Mouse (Mus musculus): ENCODE results near the gene Gm3755. TPM values are rescaled to one million over a fixed set of nuclear protein-coding genes. Genes with fewer than 3 reads are reported as not detected.
A peak's percentile ranks its signal among the peaks of the same experiment; 100 is the strongest.
"Not testable (repeated sequence)": the region's sequence is repeated elsewhere in the genome, so short reads cannot be mapped to it uniquely, and the experiment has no call there.

The Gm3755 gene
- not detected in 2 replicates for polyA plus RNA-seq (2015; fragmentation: Nextera tagmentation; extraction: Ambion mirVana)

DNA sequence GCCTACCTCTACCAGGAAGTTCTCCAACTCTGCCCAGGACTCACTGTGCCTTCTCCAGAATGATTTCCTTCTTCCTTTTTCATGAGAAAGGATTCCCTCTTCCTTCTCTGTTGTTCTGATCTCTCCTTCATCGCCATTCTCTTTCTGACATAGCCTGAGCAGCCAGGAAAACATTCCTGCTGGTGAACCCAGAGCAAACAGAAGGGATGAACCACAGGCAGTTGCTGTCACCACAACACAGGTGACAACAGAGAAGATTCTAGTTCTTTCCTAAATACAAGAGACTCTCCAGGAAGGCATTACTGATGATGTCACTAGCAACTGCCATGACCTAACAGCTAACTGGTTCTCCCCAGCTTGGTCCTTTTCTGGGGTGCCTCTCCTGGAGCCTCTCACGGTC lies at the start of gene Gm3755:
TSS of gene Gm3755 (minus strand) at position 101 of the 400 bp plus-strand sequence.
- H3K27me3 ChIP-seq (replicated peaks; ENCODE audit: control insufficient read depth, insufficient read depth, low read length); H3K27ac ChIP-seq (ENCODE audit: low read length); H3K9ac ChIP-seq (ENCODE audit: low read depth, low read length); H3K9me3 ChIP-seq (ENCODE audit: control insufficient read depth, low read length); H3K4me1 ChIP-seq (ENCODE audit: control insufficient read depth, insufficient read depth, low read length); H3K4me3 ChIP-seq (ENCODE audit: low read length); ATAC-seq; H3K36me3 ChIP-seq (ENCODE audit: control insufficient read depth, insufficient read depth, low read length); H3K4me2 ChIP-seq (ENCODE audit: low read depth, low read length): not testable (repeated sequence)
- no CpG with 5 or more reads among the region's 2 CpGs for WGBS

DNA sequence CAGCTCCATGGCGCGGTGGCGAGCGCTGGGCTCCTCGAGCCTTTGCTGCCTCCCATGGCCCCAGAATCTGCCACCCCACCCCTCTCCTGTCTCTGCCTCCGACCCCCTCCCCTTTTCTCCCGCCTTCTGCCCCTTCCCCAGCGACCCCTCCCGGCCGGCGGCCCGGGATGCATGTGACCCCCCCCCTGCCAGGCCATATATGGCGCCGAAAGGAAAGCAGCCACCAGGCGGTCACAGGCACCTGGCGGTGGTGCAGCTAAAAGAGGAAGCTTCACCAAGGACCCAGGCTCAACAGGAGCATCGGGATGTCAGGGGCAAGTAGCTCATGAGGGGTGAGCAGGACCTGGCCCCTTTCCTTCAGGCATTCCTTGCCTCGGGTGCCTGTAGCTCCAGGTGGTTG lies 38.0 kb upstream of the Gm3755 start:
- H3K4me1 ChIP-seq (ENCODE audit: control insufficient read depth, insufficient read depth, low read length); H3K27ac ChIP-seq (ENCODE audit: low read length); H3K9ac ChIP-seq (ENCODE audit: low read depth, low read length); H3K36me3 ChIP-seq (ENCODE audit: control insufficient read depth, insufficient read depth, low read length); H3K27me3 ChIP-seq (replicated peaks; ENCODE audit: control insufficient read depth, insufficient read depth, low read length); H3K9me3 ChIP-seq (ENCODE audit: control insufficient read depth, low read length); ATAC-seq: not testable (repeated sequence)
- H3K4me2 ChIP-seq (ENCODE audit: low read depth, low read length), result peak overlapping the region; percentile 52
- 0% methylated on average over 12 of the region's 18 CpGs for WGBS
- peak overlapping the region; percentile 26 for H3K4me3 ChIP-seq (ENCODE audit: low read length)

GRCm38 (mm10) chr14:7483662-7484061 lies 32.9 kb upstream of the Gm3755 start, which contains the start of gene Gm3752:
Gene Gm3752, minus strand, starts transcription at chr14:7483762.
- not testable (repeated sequence) for H3K27ac ChIP-seq (ENCODE audit: low read length); ATAC-seq; H3K4me3 ChIP-seq (ENCODE audit: low read length); H3K9me3 ChIP-seq (ENCODE audit: control insufficient read depth, low read length); H3K9ac ChIP-seq (ENCODE audit: low read depth, low read length); H3K4me1 ChIP-seq (ENCODE audit: control insufficient read depth, insufficient read depth, low read length); H3K4me2 ChIP-seq (ENCODE audit: low read depth, low read length); H3K27me3 ChIP-seq (replicated peaks; ENCODE audit: control insufficient read depth, insufficient read depth, low read length); H3K36me3 ChIP-seq (ENCODE audit: control insufficient read depth, insufficient read depth, low read length)
- 73% methylated on average over 1 of the region's 3 CpGs for WGBS

DNA sequence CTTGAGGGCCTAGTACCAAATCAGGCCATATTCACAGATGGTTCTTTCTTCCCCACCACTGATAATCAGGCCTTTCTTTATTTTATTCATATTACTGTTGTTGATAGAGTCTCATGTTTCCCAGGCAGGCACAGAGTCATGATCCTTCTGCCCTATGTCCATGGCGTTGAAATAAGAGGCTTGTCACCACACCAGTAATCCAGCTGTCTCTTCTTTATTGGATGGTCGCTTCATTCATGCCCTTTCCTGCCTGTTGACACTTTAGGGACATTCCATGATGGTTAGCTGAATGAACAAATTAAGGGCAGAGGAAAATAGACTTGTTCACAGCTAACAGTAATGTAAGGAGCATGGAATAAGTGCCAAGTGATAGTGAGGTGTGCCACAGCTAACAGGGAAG lies 28.2 kb downstream of the Gm3755 start:
- H3K27me3 ChIP-seq (replicated peaks; ENCODE audit: control insufficient read depth, insufficient read depth, low read length); H3K27ac ChIP-seq (ENCODE audit: low read length); H3K36me3 ChIP-seq (ENCODE audit: control insufficient read depth, insufficient read depth, low read length); H3K4me1 ChIP-seq (ENCODE audit: control insufficient read depth, insufficient read depth, low read length); H3K9ac ChIP-seq (ENCODE audit: low read depth, low read length); H3K4me3 ChIP-seq (ENCODE audit: low read length); ATAC-seq; H3K4me2 ChIP-seq (ENCODE audit: low read depth, low read length); H3K9me3 ChIP-seq (ENCODE audit: control insufficient read depth, low read length): not testable (repeated sequence)
- 78% methylated on average over 2 of the region's 2 CpGs for WGBS

Other genes starting within 250 kb of the Gm3755 start
- not detected in 2 replicates for gene Gm3727, start 186.2 kb downstream of the Gm3755 start, polyA plus RNA-seq (2015; fragmentation: Nextera tagmentation; extraction: Ambion mirVana)
- 0.35 and 0.56 TPM in 2 replicates for gene Gm3739, start 135.9 kb downstream of the Gm3755 start, polyA plus RNA-seq (2015; fragmentation: Nextera tagmentation; extraction: Ambion mirVana)
- gene Gm5797, start 118.5 kb downstream of the Gm3755 start, polyA plus RNA-seq (2015; fragmentation: Nextera tagmentation; extraction: Ambion mirVana), result not detected in 2 replicates
- not detected in 2 replicates for gene Gm8374, start 85.8 kb downstream of the Gm3755 start, polyA plus RNA-seq (2015; fragmentation: Nextera tagmentation; extraction: Ambion mirVana)
- gene Gm3752, start 32.8 kb upstream of the Gm3755 start, polyA plus RNA-seq (2015; fragmentation: Nextera tagmentation; extraction: Ambion mirVana), result not detected in 2 replicates
- 0.34 and 0.37 TPM in 2 replicates for gene Gm3558, start 117.6 kb upstream of the Gm3755 start, polyA plus RNA-seq (2015; fragmentation: Nextera tagmentation; extraction: Ambion mirVana)
- not detected in 2 replicates for gene Gm10338, start 144.7 kb upstream of the Gm3755 start, polyA plus RNA-seq (2015; fragmentation: Nextera tagmentation; extraction: Ambion mirVana)
- gene Gm10128, start 193.1 kb upstream of the Gm3755 start, polyA plus RNA-seq (2015; fragmentation: Nextera tagmentation; extraction: Ambion mirVana), result not detected in 2 replicates

All from intestine, embryonic 16.5 days (tissue).